12 mouse cellular contexts compared by ENCODE assay signal in the genomic region with DNA sequence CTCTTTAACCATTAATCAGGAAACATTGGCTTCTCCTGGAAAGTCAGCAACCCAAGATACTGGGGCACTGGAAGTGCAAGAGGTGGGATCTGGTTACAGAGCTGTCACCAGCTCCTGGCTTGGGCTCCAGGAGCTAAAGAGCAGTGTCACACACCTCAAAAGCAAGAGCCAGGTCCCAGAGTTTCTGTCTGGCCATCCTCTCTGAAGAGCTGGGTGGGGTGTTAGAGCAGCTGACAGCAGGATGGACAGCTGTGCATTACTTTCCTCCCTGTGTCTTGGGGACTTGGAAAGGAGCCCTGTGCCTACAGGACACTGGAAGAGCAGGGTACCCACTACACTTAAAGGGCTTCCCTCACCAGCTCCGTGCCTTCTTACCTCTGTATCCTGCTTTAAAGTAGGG.
"Had no signal": no experiment of that assay in that cellular context is flagged by ENCODE, and none has a peak within 500 bp of the region (broad histone marks: within the 10 kb centered on the region; RNA-seq: fewer than 3 reads in every experiment).

No protein-coding gene starts in this region.

- DNase-seq: retina, postnatal 1 day; right cerebral cortex, adult 18-20 months; right cerebral cortex, postnatal 14 days; right cerebral cortex, postnatal 25 days; right cerebral cortex, postnatal 4 days; spleen, adult 18-20 months; thymus, adult 18-20 months; thymus, adult 2 months; thymus, postnatal 14 days; thymus, postnatal 25 days; thymus, postnatal 36 days; thymus, postnatal 4 days had no signal
